Mouse (Mus musculus): ENCODE results near the gene Emp1. TPM values are rescaled to one million over a fixed set of nuclear protein-coding genes. Genes with fewer than 3 reads are reported as not detected.

Gene Emp1
- polyA plus RNA-seq, 2 experiments: 0.55 to 2.0 TPM

- no peak overlapping the region for H3K9ac ChIP-seq (replicated peaks)
- H3K4me1 ChIP-seq (replicated peaks; ENCODE audit: control insufficient read depth in 2 of 2, insufficient read depth in 2 of 2, low read length in 1 of 2): peaks cover 0 to 9% of the 10 kb centered on the region in 2 experiments; a peak in 2 of 4 replicates
- H3K4me3 ChIP-seq (ENCODE audit: insufficient read depth in 1 of 2, low read depth in 2 of 2, low read length in 2 of 2): no peak overlapping the region
- DNase-seq (ENCODE audit: low read depth in 3 of 3, low spot score in 3 of 3) (no peak), ATAC-seq (ENCODE audit: insufficient read depth) (peak; percentile 51; the same call in 1 of the 2 replicates)
- no peaks in the 10 kb centered on the region for H3K27me3 ChIP-seq (ENCODE audit: control insufficient read depth, insufficient read depth, low read length)
- H3K27ac ChIP-seq: no peak overlapping the region
- no peaks in the 10 kb centered on the region for H3K9me3 ChIP-seq (ENCODE audit: control insufficient read depth, low read length)
- no peak overlapping the region for H3K4me2 ChIP-seq (ENCODE audit: low read depth)
- 7% methylated on average over 3 of the region's 3 CpGs for WGBS (ENCODE audit: insufficient replicate concordance)
- TF ChIP-seq CTCF (IDR thresholded peaks at IDR 0.05; ENCODE audit: low read depth) (no peak), EP300 (IDR thresholded peaks at IDR 0.05; ENCODE audit: low read depth) (peak; percentile 35; the same call in 1 of the 2 replicates)
- H3K36me3 ChIP-seq (replicated peaks; ENCODE audit: control insufficient read depth, insufficient read depth, low read depth): no peaks in the 10 kb centered on the region
Measured at GRCm38 (mm10) chr6:135390398-135390797, 28.1 kb downstream of the Emp1 start.

- H3K36me3 ChIP-seq (replicated peaks; ENCODE audit: control insufficient read depth, insufficient read depth, low read depth): no peaks in the 10 kb centered on the region
- no peak overlapping the region for H3K4me2 ChIP-seq (ENCODE audit: low read depth)
- DNase-seq (ENCODE audit: low read depth in 3 of 3, low spot score in 3 of 3) (no peak), ATAC-seq (ENCODE audit: insufficient read depth) (no peak)
- H3K9me3 ChIP-seq (ENCODE audit: control insufficient read depth, low read length): no peaks in the 10 kb centered on the region
- H3K4me3 ChIP-seq (ENCODE audit: insufficient read depth in 1 of 2, low read depth in 2 of 2, low read length in 2 of 2): no peak overlapping the region
- no peak for TF ChIP-seq EP300 (IDR thresholded peaks at IDR 0.05; ENCODE audit: low read depth)
- no peak for TF ChIP-seq CTCF (IDR thresholded peaks at IDR 0.05; ENCODE audit: low read depth)
- H3K27me3 ChIP-seq (ENCODE audit: control insufficient read depth, insufficient read depth, low read length): no peaks in the 10 kb centered on the region
- WGBS (ENCODE audit: insufficient replicate concordance): 68% methylated on average over 8 of the region's 8 CpGs
- no peak overlapping the region for H3K9ac ChIP-seq (replicated peaks)
- peaks cover 0 to 4% of the 10 kb centered on the region in 2 experiments; a peak in 2 of 4 replicates for H3K4me1 ChIP-seq (replicated peaks; ENCODE audit: control insufficient read depth in 2 of 2, insufficient read depth in 2 of 2, low read length in 1 of 2)
- no peak overlapping the region for H3K27ac ChIP-seq
Measured at GRCm38 (mm10) chr6:135395375-135395774, 33.0 kb downstream of the Emp1 start.

GRCm38 (mm10) chr6:135397089-135397488, 34.7 kb downstream of the Emp1 start:
- no peak overlapping the region for H3K4me2 ChIP-seq (ENCODE audit: low read depth)
- no peaks in the 10 kb centered on the region for H3K4me1 ChIP-seq (replicated peaks; ENCODE audit: control insufficient read depth in 2 of 2, insufficient read depth in 2 of 2, low read length in 1 of 2)
- H3K9ac ChIP-seq (replicated peaks): no peak overlapping the region
- H3K36me3 ChIP-seq (replicated peaks; ENCODE audit: control insufficient read depth, insufficient read depth, low read depth): no peaks in the 10 kb centered on the region
- ATAC-seq (ENCODE audit: insufficient read depth) (no peak), DNase-seq (ENCODE audit: low read depth in 3 of 3, low spot score in 3 of 3) (no peak)
- WGBS (ENCODE audit: insufficient replicate concordance): 50% methylated on average over 4 of the region's 4 CpGs
- H3K4me3 ChIP-seq (ENCODE audit: insufficient read depth in 1 of 2, low read depth in 2 of 2, low read length in 2 of 2): no peak overlapping the region
- no peaks in the 10 kb centered on the region for H3K9me3 ChIP-seq (ENCODE audit: control insufficient read depth, low read length)
- H3K27me3 ChIP-seq (ENCODE audit: control insufficient read depth, insufficient read depth, low read length): no peaks in the 10 kb centered on the region
- no peak for TF ChIP-seq EP300 (IDR thresholded peaks at IDR 0.05; ENCODE audit: low read depth)
- peak; percentile 28; the same call in 1 of the 2 replicates for TF ChIP-seq CTCF (IDR thresholded peaks at IDR 0.05; ENCODE audit: low read depth)
- no peak overlapping the region for H3K27ac ChIP-seq

GRCm38 (mm10) chr6:135397788-135398187, 35.4 kb downstream of the Emp1 start:
- no peaks in the 10 kb centered on the region for H3K36me3 ChIP-seq (replicated peaks; ENCODE audit: control insufficient read depth, insufficient read depth, low read depth)
- TF ChIP-seq EP300 (IDR thresholded peaks at IDR 0.05; ENCODE audit: low read depth) (no peak), CTCF (IDR thresholded peaks at IDR 0.05; ENCODE audit: low read depth) (no peak)
- H3K27ac ChIP-seq: no peak overlapping the region
- no peaks in the 10 kb centered on the region for H3K9me3 ChIP-seq (ENCODE audit: control insufficient read depth, low read length)
- no peaks in the 10 kb centered on the region for H3K4me1 ChIP-seq (replicated peaks; ENCODE audit: control insufficient read depth in 2 of 2, insufficient read depth in 2 of 2, low read length in 1 of 2)
- 76% methylated on average over 8 of the region's 8 CpGs for WGBS (ENCODE audit: insufficient replicate concordance)
- DNase-seq (ENCODE audit: low read depth in 3 of 3, low spot score in 3 of 3): no peak
- H3K9ac ChIP-seq (replicated peaks): no peak overlapping the region
- no peak overlapping the region for H3K4me2 ChIP-seq (ENCODE audit: low read depth)
- H3K27me3 ChIP-seq (ENCODE audit: control insufficient read depth, insufficient read depth, low read length): no peaks in the 10 kb centered on the region
- H3K4me3 ChIP-seq (ENCODE audit: insufficient read depth in 1 of 2, low read depth in 2 of 2, low read length in 2 of 2): no peak overlapping the region
- ATAC-seq (ENCODE audit: insufficient read depth): no peak

GRCm38 (mm10) chr6:135398801-135399200, 36.5 kb downstream of the Emp1 start:
- Histone ChIP-seq H3K27ac (no peak overlapping the region), H3K9me3 (ENCODE audit: control insufficient read depth, low read length) (no peaks in the 10 kb centered on the region), H3K36me3 (replicated peaks; ENCODE audit: control insufficient read depth, insufficient read depth, low read depth) (no peaks in the 10 kb centered on the region), H3K9ac (replicated peaks) (no peak overlapping the region), H3K27me3 (ENCODE audit: control insufficient read depth, insufficient read depth, low read length) (no peaks in the 10 kb centered on the region), H3K4me1 (replicated peaks; ENCODE audit: control insufficient read depth in 2 of 2, insufficient read depth in 2 of 2, low read length in 1 of 2) (no peaks in the 10 kb centered on the region), H3K4me2 (ENCODE audit: low read depth) (no peak overlapping the region), H3K4me3 (ENCODE audit: insufficient read depth in 1 of 2, low read depth in 2 of 2, low read length in 2 of 2) (no peak overlapping the region)
- TF ChIP-seq EP300 (IDR thresholded peaks at IDR 0.05; ENCODE audit: low read depth) (no peak), CTCF (IDR thresholded peaks at IDR 0.05; ENCODE audit: low read depth) (no peak)
- ATAC-seq (ENCODE audit: insufficient read depth) (no peak), DNase-seq (ENCODE audit: low read depth in 3 of 3, low spot score in 3 of 3) (no peak)
- 56% methylated on average over 5 of the region's 5 CpGs for WGBS (ENCODE audit: insufficient replicate concordance)

Measured in liver, embryonic 14.5 days (tissue).